Mouse (Mus musculus): Measurements from ENCODE around the gene Dolpp1.

DNA sequence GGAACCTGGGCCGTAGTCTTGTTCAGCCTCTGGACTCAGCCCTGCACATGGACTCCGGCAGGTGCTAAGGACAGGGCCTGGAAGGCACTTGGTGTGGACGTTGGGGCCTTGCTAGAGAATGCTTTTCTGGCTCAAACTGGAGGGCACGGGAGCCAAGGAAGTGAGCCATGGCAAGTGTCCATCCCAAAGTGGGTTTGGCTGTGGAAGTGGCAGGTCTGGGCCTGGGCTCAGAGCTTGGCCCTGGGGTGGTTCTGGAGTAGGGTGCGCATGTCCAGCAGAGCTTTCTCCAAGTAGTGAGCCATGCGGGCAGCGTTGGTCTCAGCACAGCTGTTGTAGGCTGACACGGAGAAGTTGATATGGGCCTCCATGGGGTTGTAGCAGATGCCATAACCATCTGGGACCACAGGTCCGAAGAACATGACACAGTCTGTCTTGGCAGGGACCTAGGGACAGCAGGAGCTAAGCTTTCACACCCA, 10.3 kb downstream of the Dolpp1 start:
- TF ChIP-seq CTCF (IDR thresholded peaks at IDR 0.05; ENCODE audit: control insufficient read depth, insufficient read depth, insufficient read length) (no peak), CEBPB (IDR thresholded peaks at IDR 0.05; ENCODE audit: low read depth) (no peak), MAX (IDR thresholded peaks at IDR 0.05) (no peak)

Data from C2C12 (cell line).